Mouse (Mus musculus): ENCODE data around the gene Ttc34.

Gene Ttc34

DNA sequence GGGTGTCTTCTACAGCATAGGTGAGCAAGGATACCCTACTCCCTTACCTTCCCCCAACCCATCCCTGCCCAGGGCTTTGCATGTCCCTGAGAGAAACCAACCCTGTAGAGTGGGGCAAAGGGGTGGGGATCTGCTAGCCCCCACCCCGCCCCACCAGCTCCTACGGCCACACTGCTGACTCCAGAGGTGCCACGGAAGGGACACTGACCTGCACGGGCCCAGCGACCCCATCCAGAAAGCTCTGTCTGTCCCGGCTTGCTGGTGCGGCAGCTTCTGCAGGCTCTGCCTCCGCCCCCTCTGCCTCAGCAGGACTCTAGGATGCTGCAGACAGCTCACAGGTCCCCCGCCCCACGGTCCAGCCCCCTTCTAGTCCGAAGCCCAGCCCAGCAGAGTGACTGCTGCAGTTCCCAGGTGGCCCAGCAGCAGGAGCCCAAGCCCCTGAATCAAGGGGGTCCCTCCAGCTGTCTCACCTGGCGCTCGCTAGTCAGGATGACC lies 34.5 kb downstream of the Ttc34 start:
- ChIA-PET POLR2A (interaction anchor here in 2 of 4 experiments (0.9 to 1.1 kb wide), 7 partner anchors 13 to 291 kb away, joined by 3 to 7 read pairs (median 4); partner anchors contain the start of genes Fam213b (in 1 of the 2), Morn1 (in 1 of the 2), Pex10 (in 1 of the 2) and Rer1 (in 1 of the 2)), CTCF (interaction anchor here (0.5 to 1.3 kb wide), 22 partner anchors 9 to 930 kb away, joined by 3 to 21 read pairs (median 3); partner anchors contain the start of genes Faap20 (in 2 of the 4), Pex10 (in 2 of the 4), Mmp23 (in 1 of the 4) and Ttc34 (in 1 of the 4))

GRCm38 (mm10) chr4:154873186-154873585 lies 35.9 kb downstream of the Ttc34 start:
- CTCF ChIA-PET, result interaction anchor here in 1 of 4 experiments (0.7 to 1.8 kb wide), 3 partner anchors 76 to 221 kb away, joined by 3 to 8 read pairs (median 3); no protein-coding TSS in a partner anchor

DNA sequence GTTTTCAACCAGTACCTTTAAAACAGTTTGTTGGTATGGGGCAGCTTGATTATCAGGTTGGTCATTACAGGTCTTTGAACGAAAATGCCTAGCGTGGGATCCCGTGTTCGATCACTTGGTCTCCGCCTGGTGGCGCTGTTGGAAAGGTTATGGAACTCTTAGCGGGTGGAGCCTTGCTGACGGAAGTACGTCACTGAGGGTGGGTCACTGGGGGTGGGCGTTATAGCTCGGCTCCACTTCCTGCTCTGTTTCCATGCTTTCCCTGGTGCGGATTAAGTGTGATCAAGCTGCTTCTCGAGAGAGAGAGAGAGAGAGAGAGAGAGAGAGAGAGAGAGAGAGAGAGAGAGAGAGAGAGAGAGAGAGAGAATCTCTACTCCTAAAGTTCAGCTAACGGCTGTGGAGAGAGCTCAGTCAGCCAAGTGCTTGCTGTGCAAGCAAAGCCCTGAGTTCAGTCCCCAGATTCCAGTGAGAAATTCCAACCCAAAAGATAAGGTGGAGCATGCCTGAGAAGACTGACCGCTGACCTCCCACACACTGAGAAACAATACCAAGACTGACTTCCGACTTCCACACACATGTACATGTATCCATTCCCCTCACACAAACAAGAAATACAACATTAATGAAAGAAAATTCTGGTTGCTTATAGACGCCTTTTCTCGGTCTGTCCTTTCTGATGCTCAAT lies 40.7 kb downstream of the Ttc34 start:
- CTCF ChIA-PET, result interaction anchor here (0.5 to 3.8 kb wide), 76 partner anchors 9 to 549 kb away, joined by 3 to 93 read pairs (median 4); partner anchors contain the start of genes Pex10 (in 4 of the 4), Faap20 (in 2 of the 4), Plch2 (in 2 of the 4) and Ttc34 (in 2 of the 4)
- POLR2A ChIA-PET, result interaction anchor here (0.6 to 2.7 kb wide), 31 partner anchors 10 to 1639 kb away, joined by 3 to 25 read pairs (median 4); partner anchors contain the start of genes Pex10 (in 3 of the 4), Faap20 (in 2 of the 4), Fam213b (in 1 of the 4) and Hes5 (in 1 of the 4)

More at GRCm38 (mm10) chr4:154873186-154873585, 35.9 kb downstream of the Ttc34 start:
- POLR2A ChIA-PET, result interaction anchor here in 1 of 4 experiments (1.2 kb wide), 1 partner anchor 9 kb away, joined by 4 read pairs; no protein-coding TSS in a partner anchor

- POLR2A ChIA-PET, result interaction anchor here in 3 of 4 experiments (1.0 to 2.4 kb wide), 6 partner anchors 11 to 185 kb away, joined by 3 to 11 read pairs (median 3); partner anchors contain the start of gene Pex10 (in 1 of the 3)
- CTCF ChIA-PET, result interaction anchor here (0.5 to 4.4 kb wide), 15 partner anchors 9 to 368 kb away, joined by 3 to 41 read pairs (median 4); partner anchors contain the start of gene Pex10 (in 2 of the 4)
These were observed 43.5 kb downstream of the Ttc34 start for GRCm38 (mm10) chr4:154880730-154881129.

DNA sequence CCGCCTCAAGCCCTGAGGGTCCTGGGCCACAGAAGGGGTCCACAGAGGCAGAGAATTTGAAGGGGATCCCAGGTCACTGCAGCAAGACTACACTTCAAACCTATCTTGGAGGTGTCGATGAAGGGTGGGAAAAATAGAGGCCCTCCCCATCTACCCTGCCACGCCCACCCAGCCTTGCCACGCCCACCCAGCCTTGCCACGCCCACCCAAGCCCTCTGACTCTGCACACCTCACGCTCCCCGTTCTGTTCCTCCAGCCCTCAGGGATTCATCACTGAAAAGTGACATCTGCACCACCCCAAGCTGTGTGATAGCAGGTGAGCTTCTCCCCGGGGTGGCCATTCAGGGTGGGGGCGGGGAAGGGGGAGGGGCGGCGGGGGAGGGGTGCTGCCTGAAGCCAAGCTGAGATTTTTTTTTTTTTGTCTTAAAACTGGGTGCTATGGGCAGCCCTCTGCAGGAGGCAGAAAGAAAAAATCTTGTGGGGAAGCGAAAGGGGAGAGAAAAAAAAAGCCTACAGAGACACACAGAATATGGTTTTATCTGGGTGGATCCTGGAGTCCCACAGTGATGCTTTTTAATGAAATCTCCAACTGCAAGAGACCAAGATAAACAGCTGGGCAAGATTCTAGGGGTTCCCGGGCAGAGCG lies 44.9 kb downstream of the Ttc34 start:
- ChIA-PET CTCF (interaction anchor here in 3 of 4 experiments (0.5 to 4.4 kb wide), 7 partner anchors 16 to 184 kb away, joined by 3 to 41 read pairs (median 5); partner anchors contain the start of genes Pex10 (in 2 of the 3) and Pank4 (in 1 of the 3)), POLR2A (interaction anchor here in 2 of 4 experiments (0.7 to 2.4 kb wide), 11 partner anchors 10 to 185 kb away, joined by 3 to 11 read pairs (median 3); partner anchors contain the start of gene Pex10 (in 1 of the 2))

DNA sequence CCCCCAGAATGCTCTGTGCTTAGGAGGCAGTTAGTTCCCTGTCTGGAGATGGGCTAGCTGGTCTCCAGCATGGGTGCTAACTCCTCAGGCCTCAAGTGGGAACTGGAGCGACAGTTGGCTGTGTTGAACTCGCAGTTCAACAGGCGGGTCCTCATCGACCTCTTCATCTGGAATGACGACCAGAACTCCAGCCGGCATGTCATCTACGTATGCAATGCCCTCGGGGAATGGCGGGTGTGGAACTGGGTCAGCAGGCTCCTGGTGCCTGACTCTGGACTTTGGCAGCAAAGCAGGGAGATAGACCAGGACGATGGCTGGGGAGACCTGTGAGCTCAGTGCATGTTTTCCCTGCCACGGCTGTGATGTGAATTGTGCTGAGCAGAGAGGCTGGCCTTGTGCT lies 48.2 kb downstream of the Ttc34 start:
- ChIA-PET CTCF (interaction anchor here in 1 of 4 experiments (0.8 to 1.9 kb wide), 3 partner anchors 22 to 180 kb away, joined by 3 to 11 read pairs (median 8); partner anchors contain the start of gene Pex10), POLR2A (interaction anchor here in 2 of 4 experiments (0.7 to 1.5 kb wide), 5 partner anchors 8 to 272 kb away, joined by 3 to 5 read pairs (median 3); no protein-coding TSS in a partner anchor)

GRCm38 (mm10) chr4:154886876-154887592 lies 49.8 kb downstream of the Ttc34 start:
- CTCF ChIA-PET, result interaction anchor here in 2 of 4 experiments (0.8 to 1.6 kb wide), 5 partner anchors 9 to 179 kb away, joined by 3 to 6 read pairs (median 4); partner anchors contain the start of gene Fam213b (in 1 of the 2)
- POLR2A ChIA-PET, result interaction anchor here in 2 of 4 experiments (0.8 to 2.1 kb wide), 6 partner anchors 8 to 180 kb away, joined by 3 to 7 read pairs (median 4); partner anchors contain the start of genes Fam213b (in 1 of the 2) and Pex10 (in 1 of the 2)

GRCm38 (mm10) chr4:154887593-154888250 lies 50.5 kb downstream of the Ttc34 start:
- ChIA-PET POLR2A (interaction anchor here (1.0 to 2.1 kb wide), 9 partner anchors 9 to 179 kb away, joined by 3 to 7 read pairs (median 5); partner anchors contain the start of genes Fam213b (in 2 of the 4) and Pex10 (in 1 of the 4)), CTCF (interaction anchor here (0.7 to 1.6 kb wide), 7 partner anchors 10 to 178 kb away, joined by 3 to 6 read pairs (median 3); partner anchors contain the start of gene Fam213b (in 1 of the 4))

DNA sequence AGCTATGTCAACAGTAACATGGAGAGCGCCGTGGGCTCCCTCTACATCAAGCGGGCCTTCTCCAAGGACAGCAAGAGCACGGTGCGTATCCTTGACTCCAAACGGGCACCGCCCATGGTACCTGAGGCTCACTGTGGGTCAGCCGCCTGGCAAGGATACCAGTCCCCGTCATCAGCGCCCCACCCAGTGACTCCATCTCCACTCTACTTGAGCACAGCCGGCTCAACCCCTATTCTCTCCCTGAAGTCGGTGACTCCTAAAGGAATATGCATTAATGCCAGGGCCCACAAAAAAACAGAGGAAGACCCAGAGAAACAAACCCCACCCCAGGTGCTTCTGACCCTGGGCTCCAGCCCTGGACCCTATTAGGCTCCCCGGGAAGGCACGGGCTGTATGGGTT lies 53.6 kb downstream of the Ttc34 start:
- CTCF ChIA-PET, result interaction anchor here in 3 of 4 experiments (0.6 to 0.7 kb wide), 3 partner anchors 34 to 267 kb away, joined by 3 to 4 read pairs (median 3); no protein-coding TSS in a partner anchor
- POLR2A ChIA-PET, result interaction anchor here in 1 of 4 experiments (1.4 to 1.7 kb wide), 2 partner anchors 9 to 17 kb away, joined by 3 to 6 read pairs; no protein-coding TSS in a partner anchor

- CTCF ChIA-PET, result interaction anchor here in 3 of 4 experiments (0.8 to 2.0 kb wide), 7 partner anchors 12 to 170 kb away, joined by 3 to 9 read pairs (median 4); no protein-coding TSS in a partner anchor
- POLR2A ChIA-PET, result interaction anchor here in 1 of 4 experiments (0.7 to 1.4 kb wide), 4 partner anchors 10 to 31 kb away, joined by 3 to 5 read pairs (median 4); no protein-coding TSS in a partner anchor
These were observed 58.3 kb downstream of the Ttc34 start for GRCm38 (mm10) chr4:154895549-154895948.

DNA sequence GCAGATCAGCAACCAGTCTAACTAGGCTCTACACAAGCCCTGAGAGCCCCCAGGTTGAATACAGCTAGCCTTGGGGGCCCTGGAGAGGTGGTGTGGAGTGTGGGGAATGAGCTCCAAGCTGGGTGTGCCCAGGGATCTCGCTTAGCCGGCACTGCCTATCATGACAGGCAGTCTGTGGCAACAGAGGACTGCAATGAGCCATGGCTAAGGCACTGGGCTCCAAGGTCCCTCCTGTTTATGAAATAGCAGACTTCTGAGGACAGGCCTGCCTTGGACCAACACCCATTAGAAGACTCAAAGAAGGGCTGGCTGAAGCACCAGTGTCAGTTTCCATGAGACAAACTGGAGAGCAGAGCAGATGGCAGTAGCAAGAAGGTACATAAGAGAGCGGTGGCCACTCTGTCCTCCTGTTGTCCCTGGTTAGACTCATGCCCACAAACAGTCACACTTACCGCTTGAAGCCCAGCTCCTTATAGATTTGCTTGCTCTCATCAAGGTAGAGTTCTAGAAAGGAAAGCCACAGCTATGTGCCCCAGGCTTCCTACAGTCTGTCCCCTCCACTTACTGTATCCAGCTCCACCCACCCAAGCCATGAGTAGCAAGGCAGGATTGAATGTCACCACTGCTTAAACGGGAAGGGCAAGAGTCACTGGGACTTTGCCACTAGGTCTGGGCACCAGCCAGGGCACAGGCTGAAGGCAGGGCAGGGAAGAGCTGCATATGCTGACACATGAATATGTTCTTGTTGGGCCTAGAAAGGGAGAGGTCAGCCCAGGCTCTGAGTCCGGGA lies 60.6 kb downstream of the Ttc34 start:
- ChIA-PET POLR2A (interaction anchor here in 3 of 4 experiments (0.6 to 2.5 kb wide), 8 partner anchors 10 to 571 kb away, joined by 3 to 10 read pairs (median 4); partner anchors contain the start of genes Morn1 (in 1 of the 3), Rer1 (in 1 of the 3) and Tmem52 (in 1 of the 3)), CTCF (interaction anchor here in 3 of 4 experiments (0.5 to 2.2 kb wide), 5 partner anchors 10 to 168 kb away, joined by 3 to 6 read pairs (median 5); no protein-coding TSS in a partner anchor)

DNA sequence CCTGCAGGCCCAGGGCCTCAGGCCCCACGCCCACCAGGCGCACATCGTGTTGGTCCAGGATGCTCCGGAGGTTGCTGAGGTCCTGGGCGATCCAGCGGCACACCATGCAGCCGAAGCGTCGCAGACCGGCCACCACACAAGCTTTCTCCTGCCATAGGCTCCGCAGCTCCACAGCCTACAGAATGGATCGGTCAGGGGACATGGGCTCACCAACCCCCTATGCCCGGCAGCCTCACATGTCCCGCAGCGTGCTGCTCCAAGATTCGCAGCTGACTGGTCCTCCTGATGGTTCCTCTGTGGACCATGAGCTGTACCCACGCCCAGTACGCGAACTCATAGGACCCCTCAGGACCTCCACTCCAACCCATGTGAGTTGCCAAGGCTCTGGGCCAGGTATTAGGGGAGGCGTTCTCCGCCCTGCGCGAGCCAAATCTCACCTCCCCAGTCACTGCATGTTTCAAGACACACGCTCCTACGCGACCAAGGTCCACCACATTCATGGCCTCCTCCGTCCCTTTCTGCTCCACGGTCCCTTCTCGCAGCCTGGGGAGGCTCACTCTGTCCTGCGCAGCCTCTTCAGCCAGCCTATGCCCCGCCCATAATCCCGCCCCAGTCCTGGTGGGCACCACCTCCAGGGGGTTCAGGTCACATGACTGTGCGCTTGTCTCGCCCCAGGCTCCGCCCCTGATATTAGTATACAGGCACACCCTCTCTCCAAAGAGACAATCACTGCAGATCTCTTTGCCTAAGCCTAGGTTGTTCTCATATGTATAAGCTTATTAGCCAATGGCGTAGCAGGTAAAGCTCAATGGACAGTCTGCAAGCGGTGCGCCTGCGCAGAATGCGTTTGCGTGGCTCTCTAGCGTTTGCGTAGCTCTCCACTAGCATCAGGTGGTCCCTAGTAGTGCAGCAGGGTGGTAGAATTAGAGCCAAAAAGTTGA lies 61.5 kb downstream of the Ttc34 start, which contains the start of gene Fam213b:
Fam213b (minus strand) TSS at position 630 of the 941 bp plus-strand sequence.
- ChIA-PET CTCF (interaction anchor here (0.5 to 2.2 kb wide), 15 partner anchors 9 to 850 kb away, joined by 3 to 9 read pairs (median 4); partner anchors contain the start of gene Faap20 (in 1 of the 4)), POLR2A (interaction anchor here in 3 of 4 experiments (0.6 to 2.5 kb wide), 21 partner anchors 9 to 188 kb away, joined by 3 to 10 read pairs (median 3); partner anchors contain the start of genes Morn1 (in 2 of the 3) and Rer1 (in 2 of the 3))

- POLR2A ChIA-PET, result no interaction called here
- CTCF ChIA-PET, result no interaction called here
These were observed 65.1 kb downstream of the Ttc34 start for GRCm38 (mm10) chr4:154902371-154902770.

Data from embryonic stem cell, embryonic (primary cell).